In genomic region chr7:29301127-29301566, GRCm38 (mm10) we compare ENCODE assay signal across 8 mouse cellular contexts. TPM values are rescaled to one million over a fixed set of nuclear protein-coding genes. Genes with fewer than 3 reads are reported as not detected.
DNase-seq lines count a peak whose midpoint lies in the region; ATAC-seq lines count a peak whose summit lies in the region.

No protein-coding gene starts in this region.

- no peak overlapping the region for H3K4me3 ChIP-seq in embryonic facial prominence, embryonic 14.5 days (ENCODE audit: low read depth, low read length)
- peak overlapping the region; percentile 18; the same call in 1 of the 2 replicates for H3K4me3 ChIP-seq in limb, embryonic 13.5 days
- no peak overlapping the region for H3K4me3 ChIP-seq in neural tube, embryonic 11.5 days (ENCODE audit: low read depth, low read length)

- H3K4me1 ChIP-seq in embryonic facial prominence, embryonic 14.5 days (ENCODE audit: control insufficient read depth, insufficient read depth, low read length): peaks cover 6% of the 10 kb centered on the region
- H3K4me1 ChIP-seq in limb, embryonic 13.5 days: peaks cover 27% of the 10 kb centered on the region
- H3K4me1 ChIP-seq in neural tube, embryonic 11.5 days (ENCODE audit: control insufficient read depth, insufficient read depth, low read length): peaks cover 15% of the 10 kb centered on the region

- DNase-seq in spleen, adult 12 weeks (ENCODE audit: low spot score): peak; percentile 17
- no peak for DNase-seq in spleen, postnatal 36 days (ENCODE audit: low spot score in 2 of 2)
- DNase-seq in adrenal gland, postnatal 25 days: peak; percentile 59
- peak; percentile 80 for DNase-seq in embryonic facial prominence, embryonic 14.5 days (ENCODE audit: low spot score)
- peak; percentile 80 for DNase-seq in neural tube, embryonic 11.5 days (ENCODE audit: low spot score)

- H3K36me3 ChIP-seq in embryonic facial prominence, embryonic 14.5 days (ENCODE audit: control insufficient read depth, insufficient read depth, low read length): no peaks in the 10 kb centered on the region
- no peaks in the 10 kb centered on the region for H3K36me3 ChIP-seq in limb, embryonic 13.5 days
- H3K36me3 ChIP-seq in neural tube, embryonic 11.5 days (ENCODE audit: control insufficient read depth, insufficient read depth, low read length): no peaks in the 10 kb centered on the region

- H3K27ac ChIP-seq in embryonic facial prominence, embryonic 14.5 days (replicated peaks; ENCODE audit: low read depth, low read length): no peak overlapping the region
- H3K27ac ChIP-seq in limb, embryonic 13.5 days: no peak overlapping the region
- H3K27ac ChIP-seq in neural tube, embryonic 11.5 days (ENCODE audit: low read depth, low read length): no peak overlapping the region

- H3K9ac ChIP-seq in embryonic facial prominence, embryonic 14.5 days (ENCODE audit: low read depth, low read length): no peak overlapping the region; the same call in 1 of the 2 replicates
- H3K9ac ChIP-seq in limb, embryonic 13.5 days: no peak overlapping the region
- peak overlapping the region; percentile 26; the same call in 1 of the 2 replicates for H3K9ac ChIP-seq in neural tube, embryonic 11.5 days (ENCODE audit: low read length)

- 0% methylated on average over 7 of the region's 7 CpGs for WGBS in embryonic facial prominence, embryonic 14.5 days
- WGBS in limb, embryonic 13.5 days: 2% methylated on average over 7 of the region's 7 CpGs
- 2% methylated on average over 7 of the region's 7 CpGs for WGBS in neural tube, embryonic 11.5 days

- H3K4me2 ChIP-seq in embryonic facial prominence, embryonic 14.5 days (ENCODE audit: low read depth, low read length): peak overlapping the region; percentile 30
- H3K4me2 ChIP-seq in limb, embryonic 13.5 days (replicated peaks): peak overlapping the region; percentile 49
- H3K4me2 ChIP-seq in neural tube, embryonic 11.5 days (ENCODE audit: low read depth): no peak overlapping the region; the same call in 1 of the 2 replicates

- no peaks in the 10 kb centered on the region for H3K9me3 ChIP-seq in embryonic facial prominence, embryonic 14.5 days (ENCODE audit: control insufficient read depth, low read length)
- H3K9me3 ChIP-seq in limb, embryonic 13.5 days: no peaks in the 10 kb centered on the region
- H3K9me3 ChIP-seq in neural tube, embryonic 11.5 days (ENCODE audit: control insufficient read depth, low read length): no peaks in the 10 kb centered on the region

- 0 out of 2 replicates have a peak, but pooled peaks cover 8% of the 10 kb centered on the region for H3K27me3 ChIP-seq in embryonic facial prominence, embryonic 14.5 days (replicated peaks; ENCODE audit: control insufficient read depth, insufficient read depth, low read length)
- peaks cover 23% of the 10 kb centered on the region for H3K27me3 ChIP-seq in limb, embryonic 13.5 days
- H3K27me3 ChIP-seq in neural tube, embryonic 11.5 days (ENCODE audit: control insufficient read depth, insufficient read depth, low read length): no peaks in the 10 kb centered on the region

- ATAC-seq in embryonic facial prominence, embryonic 14.5 days (ENCODE audit: low read depth): no peak
- peak; percentile 26 to 40; a peak in 3 of 4 replicates for ATAC-seq in hematopoietic stem cell, adult 5-6 weeks (replicated peaks in 1 of 2; ENCODE audit: insufficient read depth in 1 of 2, low FRiP score in 2 of 2, low TSS enrichment in 1 of 2, low read depth in 1 of 2, poor library complexity in 2 of 2, severe bottlenecking in 2 of 2)
- ATAC-seq in limb, embryonic 13.5 days (ENCODE audit: low FRiP score, low read depth): peak; percentile 20; the same call in 1 of the 2 replicates
- no peak for ATAC-seq in neural tube, embryonic 11.5 days (ENCODE audit: insufficient read depth, low FRiP score, low TSS enrichment)
- ATAC-seq in activated CD4-positive, CD25-positive, alpha-beta regulatory T cell, adult 4 months: no peak

RNA-seq across cellular contexts. Expression of gene Dpf1, which starts 2.6 kb away (rescaled TPM):
- 0.95 and 1.6 TPM in 2 replicates for total RNA-seq in adrenal gland, postnatal 25 days (2021)
- polyA plus RNA-seq in embryonic facial prominence, embryonic 14.5 days (2014; fragmentation: Nextera tagmentation; extraction: Ambion mirVana): 11.4 TPM in 2 replicates
- 0.05 and 0.38 TPM in 2 replicates for total RNA-seq in hematopoietic stem cell, adult 5-6 weeks (2017)
- polyA plus RNA-seq in limb, embryonic 13.5 days (2015; fragmentation: Nextera tagmentation; extraction: Ambion mirVana): 21.6 and 21.9 TPM in 2 replicates
- polyA plus RNA-seq in neural tube, embryonic 11.5 days (2014; fragmentation: Nextera tagmentation; extraction: Ambion mirVana): 65.2 and 66.7 TPM in 2 replicates
- not detected for polyA plus RNA-seq in activated CD4-positive, CD25-positive, alpha-beta regulatory T cell, adult 4 months (2017; shearing (Covaris generic))

RNA-seq across cellular contexts. Expression of gene Ppp1r14a, which starts 12.0 kb away (rescaled TPM):
- 5.5 and 6.7 TPM in 2 replicates for total RNA-seq in adrenal gland, postnatal 25 days (2021)
- polyA plus RNA-seq in embryonic facial prominence, embryonic 14.5 days (2014; fragmentation: Nextera tagmentation; extraction: Ambion mirVana): 11.6 and 13.8 TPM in 2 replicates
- 1.6 TPM in 1 of 2 replicates, not detected in the other for total RNA-seq in hematopoietic stem cell, adult 5-6 weeks (2017)
- 5.8 and 7.5 TPM in 2 replicates for polyA plus RNA-seq in limb, embryonic 13.5 days (2015; fragmentation: Nextera tagmentation; extraction: Ambion mirVana)
- 44.2 and 55.8 TPM in 2 replicates for polyA plus RNA-seq in neural tube, embryonic 11.5 days (2014; fragmentation: Nextera tagmentation; extraction: Ambion mirVana)
- polyA plus RNA-seq in activated CD4-positive, CD25-positive, alpha-beta regulatory T cell, adult 4 months (2017; shearing (Covaris generic)): not detected

RNA-seq across cellular contexts. Expression of gene Spint2, which starts 19.4 kb away (rescaled TPM):
- 23.0 and 36.9 TPM in 2 replicates for total RNA-seq in adrenal gland, postnatal 25 days (2021)
- polyA plus RNA-seq in embryonic facial prominence, embryonic 14.5 days (2014; fragmentation: Nextera tagmentation; extraction: Ambion mirVana): 116 and 120 TPM in 2 replicates
- 37.8 and 43.6 TPM in 2 replicates for total RNA-seq in hematopoietic stem cell, adult 5-6 weeks (2017)
- 110 and 112 TPM in 2 replicates for polyA plus RNA-seq in limb, embryonic 13.5 days (2015; fragmentation: Nextera tagmentation; extraction: Ambion mirVana)
- 27.0 and 28.1 TPM in 2 replicates for polyA plus RNA-seq in neural tube, embryonic 11.5 days (2014; fragmentation: Nextera tagmentation; extraction: Ambion mirVana)
- polyA plus RNA-seq in activated CD4-positive, CD25-positive, alpha-beta regulatory T cell, adult 4 months (2017; shearing (Covaris generic)): 10 to 100 TPM; 66.6 to 70.2 TPM

RNA-seq across cellular contexts. Expression of gene 2200002D01Rik, which starts 52.9 kb away (rescaled TPM):
- total RNA-seq in adrenal gland, postnatal 25 days (2021): 0.86 and 2.0 TPM in 2 replicates
- polyA plus RNA-seq in embryonic facial prominence, embryonic 14.5 days (2014; fragmentation: Nextera tagmentation; extraction: Ambion mirVana): 1.9 and 4.3 TPM in 2 replicates
- total RNA-seq in hematopoietic stem cell, adult 5-6 weeks (2017): 0.55 and 1.1 TPM in 2 replicates
- polyA plus RNA-seq in limb, embryonic 13.5 days (2015; fragmentation: Nextera tagmentation; extraction: Ambion mirVana): 1.7 and 2.0 TPM in 2 replicates
- polyA plus RNA-seq in neural tube, embryonic 11.5 days (2014; fragmentation: Nextera tagmentation; extraction: Ambion mirVana): 1.2 and 1.6 TPM in 2 replicates
- 1 to 10 TPM; 2.7 to 3.6 TPM for polyA plus RNA-seq in activated CD4-positive, CD25-positive, alpha-beta regulatory T cell, adult 4 months (2017; shearing (Covaris generic))

Comparison
In these comparisons a context has a peak if more than half of its experiments do, and no peak if none do; other contexts are left out.
1. DNase-seq: peak in spleen, adult 12 weeks (single experiment), adrenal gland, postnatal 25 days (single experiment), embryonic facial prominence, embryonic 14.5 days (single experiment) and neural tube, embryonic 11.5 days (single experiment); none in spleen, postnatal 36 days (0 of 2).
2. ATAC-seq: peak in hematopoietic stem cell, adult 5-6 weeks (2 of 2) and limb, embryonic 13.5 days (single experiment); none in embryonic facial prominence, embryonic 14.5 days (single experiment), neural tube, embryonic 11.5 days (single experiment) and activated CD4-positive, CD25-positive, alpha-beta regulatory T cell, adult 4 months (single experiment).
3. RNA of gene Dpf1, which starts 2.6 kb away (polyA plus RNA-seq): 65.2 to 66.7 TPM in neural tube, embryonic 11.5 days, 21.6 to 21.9 TPM in limb, embryonic 13.5 days and 11.4 TPM in embryonic facial prominence, embryonic 14.5 days; not detected in activated CD4-positive, CD25-positive, alpha-beta regulatory T cell, adult 4 months; every median in the first group is over 10 times any median in the second.